Comparison of ENCODE assay signal across 1 mouse cellular context in the genomic region with DNA sequence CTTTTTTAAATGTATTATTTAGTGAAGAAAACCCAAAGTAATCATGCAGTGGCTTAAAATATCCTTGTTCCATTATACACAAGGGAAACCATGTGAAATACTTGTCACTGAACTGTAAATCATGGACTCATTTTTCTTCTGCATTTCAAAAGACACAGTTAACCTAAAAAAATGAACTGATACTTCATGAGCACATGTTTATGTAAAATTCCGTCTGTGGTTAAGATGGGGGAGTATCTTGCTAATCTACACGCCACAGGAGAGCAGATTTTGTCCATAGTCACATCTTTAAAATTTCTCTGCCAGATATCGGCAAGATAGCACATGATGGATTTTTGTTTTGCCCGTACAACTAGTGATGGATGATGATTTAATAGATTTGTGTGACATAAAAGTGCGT.
TF ChIP-seq lines count a peak whose summit lies in the region.

No protein-coding gene starts in this region.

TF ChIP-seq in CH12.LX, 34 proteins besides CTCF, POLR2A, EP300 and RAD21 (continued from another document):
- TF ChIP-seq GABPA (IDR thresholded peaks at IDR 0.05; ENCODE audit: insufficient replicate concordance, low read depth, low read length) (no peak), PAX5 (IDR thresholded peaks at IDR 0.05; ENCODE audit: low read length) (no peak), RCOR1 (conservative IDR thresholded peaks at IDR 0.05; ENCODE audit: low read depth, low read length) (no peak), NELFE (IDR thresholded peaks at IDR 0.05; ENCODE audit: low read depth, low read length) (no peak), ZC3H11A (IDR thresholded peaks at IDR 0.05; ENCODE audit: low read depth, low read length) (no peak), SIN3A (IDR thresholded peaks at IDR 0.05; ENCODE audit: low read length) (no peak), IRF4 (IDR thresholded peaks at IDR 0.05; ENCODE audit: low read depth, low read length) (no peak), MAZ (IDR thresholded peaks at IDR 0.05; ENCODE audit: low read depth, low read length) (no peak), KAT2A (IDR thresholded peaks at IDR 0.05; ENCODE audit: insufficient replicate concordance, low read length) (no peak), ELF1 (IDR thresholded peaks at IDR 0.05; ENCODE audit: low read depth, low read length) (no peak), NRF1 (IDR thresholded peaks at IDR 0.05; ENCODE audit: low read depth, low read length) (no peak)
TF ChIP-seq in CH12.LX: peak in this region for 6.
